Mouse (Mus musculus) bone marrow, adult 2 months (tissue): ENCODE results near the gene Kif2b.

Experiments
- CTCF ChIP-seq: fragments of 200-500 bp; IDR thresholded peaks from 2 replicates; pipeline ENCODE4 v1.5.1; 2011; ENCODE audit warnings: low read length, control low read depth; ENCODE audit not compliant: control insufficient read depth, insufficient read depth
- POLR2A ChIP-seq: fragments of 200-500 bp; IDR thresholded peaks from 2 replicates; pipeline ENCODE4 v1.6.1; 2011; ENCODE audit warnings: low read depth, mild to moderate bottlenecking, control low read depth, low read length, borderline replicate concordance; ENCODE audit not compliant: control insufficient read depth

DNA sequence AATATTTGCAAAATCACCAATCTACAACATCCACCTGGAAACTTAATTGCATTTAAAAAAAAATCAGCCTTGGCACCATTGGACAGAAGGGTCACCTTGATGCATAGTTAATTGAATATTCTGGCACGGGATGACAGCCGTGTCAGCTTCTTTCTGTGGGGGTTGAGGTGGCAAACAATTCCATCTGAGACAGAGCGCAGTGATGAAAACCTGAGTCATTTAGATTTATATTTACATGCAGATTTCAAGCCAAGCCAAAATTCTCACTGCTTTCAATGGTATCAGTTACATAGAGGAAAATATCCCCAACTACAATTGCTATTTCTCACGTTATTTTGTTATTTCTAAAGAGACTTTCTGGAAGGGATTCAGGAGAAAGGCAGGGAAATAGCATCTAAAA, 46.6 kb downstream of the Kif2b start:
- TF ChIP-seq CTCF, result no peak
- TF ChIP-seq POLR2A, result no peak
